Comparison of ENCODE assay signal across 10 mouse cellular contexts in the genomic region with DNA sequence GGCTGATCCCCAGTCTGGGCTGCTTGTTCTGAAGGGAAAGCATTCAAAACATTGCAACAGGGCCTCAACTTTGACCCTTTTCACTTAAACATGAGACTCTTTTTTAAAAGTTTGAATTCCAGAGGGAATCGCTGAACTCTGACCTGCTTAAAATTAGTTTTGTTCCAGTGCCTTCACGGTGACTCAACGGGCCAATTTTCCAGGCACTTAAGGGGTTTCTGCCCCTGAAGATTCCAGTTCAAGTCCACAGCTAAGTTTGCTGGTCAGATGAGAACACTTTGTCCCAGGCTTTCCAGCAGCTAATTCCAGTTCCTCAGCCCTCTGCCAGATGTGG. TPM values are rescaled to one million over a fixed set of nuclear protein-coding genes. Genes with fewer than 3 reads are reported as not detected.
A peak's percentile ranks its signal among the peaks of the same experiment; 100 is the strongest.
DNase-seq lines count a peak whose midpoint lies in the region; ATAC-seq and TF ChIP-seq lines count a peak whose summit lies in the region.
"Had no signal": no experiment of that assay in that cellular context is flagged by ENCODE, and none has a peak within 500 bp of the region (broad histone marks: within the 10 kb centered on the region; RNA-seq: fewer than 3 reads in every experiment).

No protein-coding gene starts in this region.

- ATAC-seq in midbrain, postnatal 0 days (ENCODE audit: low FRiP score) = no peak
- ATAC-seq in cerebellum, adult (ENCODE audit: insufficient number of reproducible peaks, low FRiP score, low TSS enrichment) = no peak

- peak overlapping the region; percentile 41 for H3K27ac ChIP-seq in heart, adult 2 months
- no peak overlapping the region for H3K27ac ChIP-seq in midbrain, postnatal 0 days (ENCODE audit: low read depth, low read length)
- H3K27ac ChIP-seq: forebrain, embryonic 10.5 days had no signal

- no peaks in the 10 kb centered on the region for H3K27me3 ChIP-seq in heart, adult 2 months (ENCODE audit: control insufficient read depth, insufficient read depth, low read length)
- no peaks in the 10 kb centered on the region for H3K27me3 ChIP-seq in midbrain, postnatal 0 days (ENCODE audit: insufficient read depth, low read length)

- TF ChIP-seq CTCF in heart, adult 2 months (IDR thresholded peaks at IDR 0.05) = no peak
- no peak for TF ChIP-seq CTCF in midbrain, postnatal 0 days (IDR thresholded peaks at IDR 0.05)

- H3K4me3 ChIP-seq in heart, adult 2 months = no peak overlapping the region
- no peak overlapping the region for H3K4me3 ChIP-seq in midbrain, postnatal 0 days (ENCODE audit: low read depth, low read length)
- H3K4me3 ChIP-seq: forebrain, embryonic 10.5 days had no signal

- no peaks in the 10 kb centered on the region for H3K36me3 ChIP-seq in heart, adult 2 months (ENCODE audit: control insufficient read depth, insufficient read depth, low read length)
- no peaks in the 10 kb centered on the region for H3K36me3 ChIP-seq in midbrain, postnatal 0 days (ENCODE audit: insufficient read depth, low read length)
- H3K36me3 ChIP-seq: forebrain, embryonic 10.5 days had no signal

- intact Hi-C loops in heart, adult 2 months (cut with DNase I) = loop anchor here (2.0 to 5.0 kb wide), 2 partner anchors 27 to 42 kb away; a partner anchor contains a TSS

- H3K4me1 ChIP-seq in heart, adult 2 months (ENCODE audit: control insufficient read depth, insufficient read depth, low read length) = no peaks in the 10 kb centered on the region; the same call in 1 of the 2 replicates
- no peaks in the 10 kb centered on the region for H3K4me1 ChIP-seq in midbrain, postnatal 0 days (ENCODE audit: insufficient read depth, low read length)

- H3K9ac ChIP-seq in heart, adult 2 months (ENCODE audit: low read depth, low read length) = no peak overlapping the region
- H3K9ac ChIP-seq in midbrain, postnatal 0 days (replicated peaks; ENCODE audit: low read length, poor library complexity, severe bottlenecking) = no peak overlapping the region

- 49% methylated on average over 3 of the region's 3 CpGs for WGBS in heart, adult 2 months
- 32% methylated on average over 3 of the region's 3 CpGs for WGBS in midbrain, postnatal 0 days

- TF ChIP-seq EP300 in heart, adult 2 months (IDR thresholded peaks at IDR 0.05; ENCODE audit: insufficient read depth, low read depth, low read length) = 0 out of 2 replicates have a peak, but pooled peaks have one; percentile 30

- H3K4me2 ChIP-seq in midbrain, postnatal 0 days (ENCODE audit: low read depth, low read length, poor library complexity, severe bottlenecking) = no peak overlapping the region

- no peak for TF ChIP-seq POLR2A in heart, adult 2 months (IDR thresholded peaks at IDR 0.05; ENCODE audit: insufficient read depth, low read depth, low read length)

- no peaks in the 10 kb centered on the region for H3K9me3 ChIP-seq in midbrain, postnatal 0 days (ENCODE audit: low read length)

- DNase-seq in heart, adult 2 months = peak in 1 of 2 experiments; percentile 26
- no peak for DNase-seq in heart, postnatal 4 days
- peak; percentile 46 for DNase-seq in embryo, embryonic 11.5 days (ENCODE audit: low read depth, low spot score)
- peak; percentile 48 for DNase-seq in kidney, adult 9 months
- DNase-seq in lung, postnatal 25 days (ENCODE audit: low spot score) = peak; percentile 68
- DNase-seq in ovary, adult 18-20 months (ENCODE audit: low spot score) = no peak
- DNase-seq in midbrain, postnatal 0 days (ENCODE audit: low spot score) = no peak
- DNase-seq: midbrain, embryonic 14.5 days had no signal

- H3K79me2 ChIP-seq in heart, adult 2 months (replicated peaks; ENCODE audit: control insufficient read depth, insufficient read depth, low read length) = no peaks in the 10 kb centered on the region

RNA-seq across cellular contexts. Expression of a gene that starts 27.8 kb away (rescaled TPM):
- total RNA-seq in heart, adult 2 months (2021) = 1 to 10 TPM; 2.4 to 3.4 TPM
- 1.7 and 2.1 TPM in 2 replicates for polyA plus RNA-seq in heart, adult 2 months (2012; rRNA removed)
- 1 to 10 TPM; 3.7 to 5.4 TPM for total RNA-seq in heart, postnatal 4 days (2021)
- total RNA-seq in midbrain, postnatal 0 days (2014; rRNA removed) = 11.3 and 17.7 TPM in 2 replicates
- polyA plus RNA-seq in midbrain, postnatal 0 days (2015; fragmentation: Nextera tagmentation; extraction: Ambion mirVana) = 25.0 and 25.3 TPM in 2 replicates

Comparison
In these comparisons a context has a peak if more than half of its experiments do, and no peak if none do; other contexts are left out.
1. DNase-seq: peak in embryo, embryonic 11.5 days (single experiment), kidney, adult 9 months (single experiment) and lung, postnatal 25 days (single experiment); none in heart, postnatal 4 days (single experiment), ovary, adult 18-20 months (single experiment) and midbrain, postnatal 0 days (single experiment).